In genomic region chr14:20702741-20703381, GRCm38 (mm10) we compare ENCODE assay signal across 8 mouse cellular contexts. TPM values are rescaled to one million over a fixed set of nuclear protein-coding genes. Genes with fewer than 3 reads are reported as not detected.
DNase-seq lines count a peak whose midpoint lies in the region; ATAC-seq lines count a peak whose summit lies in the region.

Gene Chchd1 (plus strand): TSS chr14:20703006.

- peak within 1 kb of the TSS; percentile 88 for H3K4me3 ChIP-seq in hindbrain, embryonic 14.5 days (replicated peaks; ENCODE audit: low read length)

- ATAC-seq in hindbrain, embryonic 14.5 days (ENCODE audit: low FRiP score), result peak; percentile 69

- peak within 1 kb of the TSS; percentile 64 for H3K4me2 ChIP-seq in hindbrain, embryonic 14.5 days (replicated peaks)

- no peaks in the 10 kb centered on the region for H3K9me3 ChIP-seq in hindbrain, embryonic 14.5 days (ENCODE audit: control insufficient read depth, low read length)

- WGBS in hindbrain, embryonic 14.5 days, result under 1% methylated on average over 61 of the region's 61 CpGs

- H3K27me3 ChIP-seq in hindbrain, embryonic 14.5 days (ENCODE audit: control insufficient read depth, insufficient read depth, low read length), result no peaks in the 10 kb centered on the region

- peak; percentile 73 for DNase-seq in T-cell, adult 2 months (ENCODE audit: low spot score)
- DNase-seq in cerebellum, postnatal 36 days, result peak; percentile 89 to 90
- peak; percentile 92 to 94 for DNase-seq in frontal cortex, postnatal 36 days (ENCODE audit: low spot score in 2 of 2)
- peak; percentile 86 for DNase-seq in hindbrain, embryonic 14.5 days (ENCODE audit: low spot score)
- DNase-seq in layer of hippocampus, postnatal 36 days, result peak; percentile 91 to 92
- DNase-seq in lung, postnatal 36 days, result peak; percentile 94
- peak; percentile 91 for DNase-seq in retina, embryonic 14.5 days (ENCODE audit: low spot score)
- peak; percentile 80 to 83 for DNase-seq in thymus, postnatal 36 days

- H3K36me3 ChIP-seq in hindbrain, embryonic 14.5 days (replicated peaks; ENCODE audit: control insufficient read depth, insufficient read depth), result peaks cover 23% of the 10 kb centered on the region

- H3K9ac ChIP-seq in hindbrain, embryonic 14.5 days, result peak within 1 kb of the TSS; percentile 91

- peaks cover 46% of the 10 kb centered on the region for H3K4me1 ChIP-seq in hindbrain, embryonic 14.5 days (replicated peaks; ENCODE audit: control insufficient read depth, insufficient read depth, low read length)

- H3K27ac ChIP-seq in hindbrain, embryonic 14.5 days, result peak within 1 kb of the TSS; percentile 94

RNA-seq across cellular contexts. Expression of gene Chchd1, which starts in this region (rescaled TPM):
- 169 and 194 TPM in 2 replicates for polyA plus RNA-seq in hindbrain, embryonic 14.5 days (2014; fragmentation: Nextera tagmentation; extraction: Ambion mirVana)
- 10 to 100 TPM; 48.8 to 50.0 TPM for total RNA-seq in layer of hippocampus, postnatal 36 days (2021)

Comparison
In these comparisons a context has a peak if more than half of its experiments do, and no peak if none do; other contexts are left out.
1. Peak in every context shown above with its lines: DNase-seq, ATAC-seq, H3K4me3 ChIP-seq and H3K27ac ChIP-seq.